Mouse (Mus musculus) kidney, adult 2 months (tissue): Measurements from ENCODE around the gene Frmd4a. TPM values are rescaled to one million over a fixed set of nuclear protein-coding genes. Genes with fewer than 3 reads are reported as not detected.
"Not testable (repeated sequence)": the region's sequence is repeated elsewhere in the genome, so short reads cannot be mapped to it uniquely, and the experiment has no call there.

ENCODE experiments used
- DNase-seq: peaks from one replicate; pipeline ENCODE4 v3.0.0; 2021
- H3K27ac ChIP-seq: fragments of 200-500 bp; 2 replicates; pipeline ENCODE4 v1.5.1; 2012; ENCODE audit warnings: low read depth, low read length, control low read depth, inconsistent platforms; ENCODE audit not compliant: insufficient read depth
- H3K27me3 ChIP-seq: fragments of 200-500 bp; replicated peaks from 2 replicates; pipeline ENCODE4 v1.6.1; 2012; ENCODE audit warnings: mild to moderate bottlenecking, moderate library complexity, low read length, inconsistent platforms; ENCODE audit not compliant: control insufficient read depth, insufficient read depth
- H3K36me3 ChIP-seq: fragments of 200-500 bp; 2 replicates; pipeline ENCODE4 v1.6.1; 2012; ENCODE audit warnings: mild to moderate bottlenecking, moderate library complexity, low read length, inconsistent platforms; ENCODE audit not compliant: control insufficient read depth, insufficient read depth
- H3K4me1 ChIP-seq: fragments of 200-500 bp; 2 replicates; pipeline ENCODE4 v1.6.1; 2011; ENCODE audit warnings: low read length; ENCODE audit not compliant: control insufficient read depth, insufficient read depth
- H3K4me3 ChIP-seq: fragments of 200-500 bp; 2 replicates; pipeline ENCODE4 v1.5.1; 2011; ENCODE audit warnings: mild to moderate bottlenecking, low read depth, low read length, control low read depth; ENCODE audit not compliant: insufficient read depth
- CTCF ChIP-seq: fragments of 200-500 bp; conservative IDR thresholded peaks from 2 replicates; pipeline ENCODE4 v1.5.1; 2011; ENCODE audit warnings: low read depth, mild to moderate bottlenecking, control low read depth, low read length, moderate library complexity, mixed read lengths; ENCODE audit not compliant: insufficient read depth, insufficient read length
- POLR2A ChIP-seq: fragments of 200-500 bp; IDR thresholded peaks from one replicate; pipeline ENCODE4 v1.6.1; 2011; ENCODE audit warnings: low read depth, low read length, control low read depth
- WGBS: fragments of 180-500 bp; shearing (Covaris S2); methylation state at CpG from one replicate; pipeline ENCODE4 v1.1.7; 2018; 5-methylcytosine and 5-hydroxymethylcytosine counted together
- polyA plus RNA-seq: library from polyadenylated mRNA; depleted of rRNA; stranded (reverse); fragments of >200 nt; gene quantifications from 2 replicates; pipeline ENCODE4 v1.2.3, GENCODE M21; 2012

Frmd4a gene
- polyA plus RNA-seq, 1 experiment: 5.8 TPM

GRCm38 (mm10) chr2:4557466-4557865 is 539.9 kb downstream of the Frmd4a start:
- no peak for DNase-seq
- no peak for TF ChIP-seq CTCF
- H3K36me3 ChIP-seq: no peaks in the 10 kb centered on the region
- no peak overlapping the region for H3K4me3 ChIP-seq
- 46% methylated on average over 4 of the region's 4 CpGs for WGBS
- no peak overlapping the region for H3K27ac ChIP-seq
- H3K27me3 ChIP-seq: no peaks in the 10 kb centered on the region
- no peaks in the 10 kb centered on the region for H3K4me1 ChIP-seq

GRCm38 (mm10) chr2:4558651-4559203 is 541.2 kb downstream of the Frmd4a start:
- WGBS: 15% methylated on average over 8 of the region's 8 CpGs
- Histone ChIP-seq H3K27ac (peak overlapping the region; percentile 84), H3K4me3 (peak overlapping the region; percentile 38), H3K4me1 (no peaks in the 10 kb centered on the region), H3K36me3 (no peaks in the 10 kb centered on the region), H3K27me3 (no peaks in the 10 kb centered on the region)
- TF ChIP-seq CTCF (no peak), POLR2A (no peak)
- DNase-seq: no peak

GRCm38 (mm10) chr2:4559211-4559882 is 541.8 kb downstream of the Frmd4a start:
- H3K4me3 ChIP-seq: peak overlapping the region; percentile 38
- H3K36me3 ChIP-seq: no peaks in the 10 kb centered on the region
- peak; percentile 92 for DNase-seq
- WGBS: under 1% methylated on average over 27 of the region's 27 CpGs
- H3K4me1 ChIP-seq: no peaks in the 10 kb centered on the region
- H3K27ac ChIP-seq: peak overlapping the region; percentile 84
- TF ChIP-seq CTCF (no peak), POLR2A (peak; percentile 63)
- no peaks in the 10 kb centered on the region for H3K27me3 ChIP-seq

GRCm38 (mm10) chr2:4559883-4560247 is 542.3 kb downstream of the Frmd4a start:
- Histone ChIP-seq H3K36me3 (no peaks in the 10 kb centered on the region), H3K4me1 (no peaks in the 10 kb centered on the region), H3K4me3 (peak overlapping the region; percentile 38), H3K27ac (peak overlapping the region; percentile 84), H3K27me3 (no peaks in the 10 kb centered on the region)
- 0% methylated on average over 8 of the region's 8 CpGs for WGBS
- TF ChIP-seq CTCF (no peak), POLR2A (no peak)
- DNase-seq: no peak

- peak overlapping the region; percentile 84; the same call in 1 of the 2 replicates for H3K27ac ChIP-seq
- not testable (repeated sequence) for DNase-seq, H3K36me3 ChIP-seq, H3K4me1 ChIP-seq, H3K27me3 ChIP-seq
- peak overlapping the region; percentile 38 for H3K4me3 ChIP-seq
- WGBS: 30% methylated on average over 2 of the region's 2 CpGs
Measured at GRCm38 (mm10) chr2:4560516-4560915, 543.0 kb downstream of the Frmd4a start.

GRCm38 (mm10) chr2:4561196-4561595 is 543.7 kb downstream of the Frmd4a start:
- H3K4me1 ChIP-seq: no peaks in the 10 kb centered on the region
- H3K27me3 ChIP-seq: no peaks in the 10 kb centered on the region
- peak overlapping the region; percentile 38 for H3K4me3 ChIP-seq
- no peaks in the 10 kb centered on the region for H3K36me3 ChIP-seq
- TF ChIP-seq CTCF: no peak
- DNase-seq: no peak
- H3K27ac ChIP-seq: peak overlapping the region; percentile 11; the same call in 1 of the 2 replicates
- WGBS: 27% methylated on average over 5 of the region's 5 CpGs

- TF ChIP-seq CTCF (no peak), POLR2A (no peak)
- 57% methylated on average over 3 of the region's 3 CpGs for WGBS
- H3K4me1 ChIP-seq: no peaks in the 10 kb centered on the region
- H3K4me3 ChIP-seq: peak overlapping the region; percentile 6; the same call in 1 of the 2 replicates
- DNase-seq: no peak
- H3K27ac ChIP-seq: no peak overlapping the region
- no peaks in the 10 kb centered on the region for H3K36me3 ChIP-seq
- no peaks in the 10 kb centered on the region for H3K27me3 ChIP-seq
Measured at GRCm38 (mm10) chr2:4562373-4562772, 544.9 kb downstream of the Frmd4a start.
